Mouse (Mus musculus) cerebellum, adult 9-10 months (tissue): ENCODE measurements around the gene Wipf1.
"Not testable (repeated sequence)": the region's sequence is repeated elsewhere in the genome, so short reads cannot be mapped to it uniquely, and the experiment has no call there.

Source experiments
- DNase-seq: peaks from one replicate; pipeline ENCODE4 v3.0.0; 2022

The Wipf1 gene

DNA sequence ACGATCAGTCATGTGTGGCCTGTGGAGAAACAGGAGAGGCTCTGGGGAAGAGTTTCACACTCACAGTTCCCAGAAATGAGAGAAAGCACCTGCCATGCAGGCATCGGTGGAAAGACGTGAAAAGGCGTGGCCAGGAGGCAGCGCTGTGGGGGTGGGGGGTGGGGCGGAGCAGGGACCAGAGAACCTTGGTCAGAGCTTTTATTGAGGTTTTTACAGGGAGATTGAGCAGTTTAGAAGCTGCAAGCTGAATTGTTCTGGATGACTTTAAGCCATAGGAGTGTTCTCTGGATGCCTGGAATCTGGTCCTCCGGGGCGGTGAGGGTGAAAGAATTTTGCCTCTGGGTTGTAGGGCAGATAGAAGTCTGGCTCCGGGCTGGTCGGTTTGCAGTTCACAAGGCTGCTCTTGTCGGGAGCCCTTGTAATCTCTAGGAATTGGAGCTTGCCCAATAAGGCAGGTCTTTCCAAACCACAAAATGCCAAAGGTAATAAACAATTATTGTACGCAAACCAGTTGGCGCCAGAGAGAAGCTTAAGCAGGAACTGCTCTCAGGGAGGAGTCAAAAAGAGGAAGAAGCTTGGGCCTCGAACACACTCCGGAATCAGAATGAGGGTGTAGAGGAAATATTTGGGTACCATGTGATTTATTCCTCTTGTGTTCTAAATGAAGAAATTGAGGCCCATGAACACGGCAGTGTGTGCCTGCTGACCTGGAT is 11.1 kb upstream of the Wipf1 start:
- DNase-seq: no peak

DNA sequence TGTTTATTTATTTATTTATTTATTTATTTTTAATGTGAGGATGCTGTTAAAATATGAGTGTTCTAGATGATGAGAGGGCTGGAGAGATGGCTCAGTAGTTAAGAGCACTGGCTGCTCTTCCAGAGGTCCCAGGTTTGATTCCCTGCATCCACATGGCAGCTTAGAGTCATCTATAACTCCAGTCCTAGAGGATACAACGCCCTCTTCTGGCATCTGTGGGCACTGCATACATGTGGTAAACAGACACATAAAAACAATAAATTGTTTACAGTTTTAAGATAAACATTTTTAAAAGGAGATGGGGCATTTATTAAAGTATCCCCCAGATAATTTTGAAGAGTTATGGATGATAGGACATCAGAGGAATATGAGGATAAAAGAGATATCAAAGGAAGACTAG is 10.2 kb upstream of the Wipf1 start:
- DNase-seq: no peak

DNA sequence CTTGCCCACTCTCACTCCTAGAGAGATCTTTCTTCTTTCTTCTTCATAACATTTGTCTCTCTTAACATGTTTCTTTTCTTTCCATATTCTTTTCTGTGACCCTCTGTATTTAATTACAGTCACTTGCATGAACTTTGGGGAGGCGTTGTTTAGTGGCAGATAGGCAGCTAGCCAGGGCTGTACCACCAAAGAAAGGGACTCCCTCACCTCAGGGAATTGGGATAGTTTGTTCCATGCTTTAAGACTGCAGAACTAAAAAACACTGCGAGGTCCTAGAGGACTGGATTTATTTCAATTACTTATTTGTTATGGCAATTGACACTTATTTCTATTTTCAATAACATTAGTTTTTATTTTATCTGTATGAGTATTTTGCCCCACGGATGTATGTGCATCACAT is 9.6 kb upstream of the Wipf1 start:
- DNase-seq: no peak

DNA sequence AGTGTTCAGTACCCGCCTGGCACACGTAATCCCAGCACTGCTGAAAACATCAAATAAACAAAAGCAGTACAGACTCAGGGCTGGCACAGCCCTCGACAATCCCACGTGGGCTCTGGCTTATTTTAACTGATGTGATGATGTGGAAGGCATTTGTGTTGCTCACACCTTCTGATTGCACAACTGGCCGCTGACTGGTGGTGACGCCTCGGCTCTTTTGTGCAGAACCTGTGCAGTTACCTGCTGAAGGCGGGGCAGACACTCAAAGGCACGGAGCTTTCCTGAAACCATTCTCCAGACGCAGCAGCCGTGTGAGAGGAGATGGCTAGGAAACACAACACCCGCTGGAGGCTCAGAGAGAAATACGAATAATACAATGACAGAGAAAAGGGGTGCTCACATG is 9.1 kb upstream of the Wipf1 start:
- no peak for DNase-seq

DNA sequence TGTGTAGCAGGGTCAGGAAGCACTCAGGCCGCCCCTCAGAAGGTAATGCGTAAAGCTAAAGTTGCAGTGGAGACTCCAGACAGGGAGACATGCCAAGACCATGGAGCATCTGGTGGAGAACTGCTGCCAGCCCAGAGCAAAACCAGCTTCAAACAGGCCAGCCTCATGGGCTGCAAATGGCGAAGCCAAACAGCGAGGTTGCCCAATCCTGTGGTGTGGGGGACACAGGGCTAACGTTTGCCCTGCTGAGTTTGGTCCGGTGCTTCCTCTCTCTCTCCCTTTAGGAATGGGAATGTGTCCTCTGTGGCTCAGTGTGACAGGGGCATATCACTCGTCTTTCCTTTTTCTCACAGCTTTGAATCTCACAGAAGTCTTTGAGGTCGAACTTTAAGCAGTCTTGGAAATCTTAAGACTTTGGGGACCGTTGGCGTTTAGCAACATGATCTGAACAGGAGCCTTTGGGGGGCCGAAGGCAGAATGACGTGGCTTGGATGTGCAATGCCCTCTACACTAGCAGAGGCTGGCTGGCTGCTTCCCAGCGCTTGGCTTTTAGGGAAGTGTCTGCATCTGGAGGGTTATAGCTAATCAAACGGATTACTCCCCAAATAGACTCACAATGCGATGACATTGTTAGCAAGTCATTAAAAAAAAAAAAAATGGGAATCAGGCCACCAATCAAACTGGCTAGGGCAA is 6.7 kb upstream of the Wipf1 start:
- DNase-seq: no peak

DNA sequence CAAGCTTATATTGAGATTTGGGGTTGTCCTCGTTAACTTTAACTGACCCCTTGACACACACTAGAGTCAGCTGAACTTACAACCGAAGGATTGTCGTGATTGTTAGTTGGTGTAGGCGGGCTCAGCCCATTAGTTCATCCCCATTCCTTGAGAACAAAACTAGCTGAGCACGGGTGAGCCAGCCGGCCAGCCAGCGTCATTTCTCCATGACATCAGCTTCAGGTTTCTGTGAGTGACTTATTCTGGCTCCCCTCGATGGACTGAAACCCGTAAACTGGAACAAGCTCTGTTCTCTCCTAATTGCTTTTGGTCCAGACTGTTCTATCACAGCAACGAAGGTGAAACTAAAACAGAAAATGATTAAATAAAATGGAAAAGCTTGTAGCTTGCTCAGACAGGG is 5.2 kb upstream of the Wipf1 start:
- DNase-seq: no peak

DNA sequence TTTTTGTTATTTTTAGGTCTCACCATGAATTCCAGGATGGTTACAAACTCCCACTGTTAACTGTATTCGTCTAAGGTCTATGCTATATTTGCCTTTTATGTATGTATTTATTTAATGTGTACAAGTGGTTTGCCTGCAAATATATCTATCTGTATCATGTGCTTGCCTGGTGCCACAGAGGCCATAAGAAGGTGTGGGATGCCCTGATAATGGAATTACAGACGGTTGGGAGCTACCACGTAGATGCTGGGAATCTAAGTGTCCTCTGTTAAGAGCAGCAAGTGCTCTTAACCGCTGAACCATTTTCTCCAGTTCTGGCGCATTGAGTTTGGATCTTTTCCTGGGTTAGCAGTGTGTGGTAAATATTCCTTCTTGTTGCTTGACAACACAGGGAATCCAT is 953 bp upstream of the Wipf1 start:
- no peak for DNase-seq

DNA sequence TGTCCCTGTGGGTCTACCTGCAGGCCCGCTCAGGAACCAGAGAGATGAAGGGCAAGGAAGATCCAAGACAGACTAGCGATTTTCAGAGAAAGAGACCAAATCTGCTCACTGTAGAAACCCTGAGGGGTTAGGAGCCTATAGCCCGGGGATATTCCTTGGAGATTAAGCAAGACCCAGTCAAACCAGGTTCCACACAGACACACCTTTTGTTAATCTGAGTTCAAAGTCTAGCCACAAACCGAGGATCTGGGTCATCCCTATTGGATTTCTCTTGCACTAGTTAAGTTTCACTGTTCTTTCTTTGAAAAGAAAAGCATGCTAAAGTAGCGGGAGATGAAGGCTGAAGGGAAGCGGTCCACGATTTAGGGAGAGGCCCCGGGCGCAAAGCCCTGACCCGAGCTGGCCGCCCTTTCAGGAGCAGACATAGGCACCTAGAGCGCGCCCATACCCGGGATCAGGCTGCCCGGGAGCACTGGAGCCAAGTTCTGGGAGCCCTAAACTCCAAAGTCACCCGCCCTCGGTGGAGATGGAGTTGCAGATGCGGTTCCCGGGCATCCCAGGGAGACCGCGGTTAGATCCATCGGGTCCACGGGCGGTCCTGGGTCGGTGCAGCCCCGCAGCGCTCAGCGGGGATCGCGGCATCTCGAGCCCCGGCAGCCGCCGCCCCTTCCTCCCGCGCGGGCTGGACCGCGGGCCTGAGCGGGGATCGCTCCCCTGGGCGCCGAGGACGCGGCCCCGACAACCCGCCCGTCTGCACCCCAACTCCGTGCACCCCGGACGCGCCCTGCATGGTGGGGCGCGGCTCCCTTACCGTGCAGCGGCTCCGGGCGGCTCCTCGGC is 798 bp downstream of the Wipf1 start:
- no peak for DNase-seq

DNA sequence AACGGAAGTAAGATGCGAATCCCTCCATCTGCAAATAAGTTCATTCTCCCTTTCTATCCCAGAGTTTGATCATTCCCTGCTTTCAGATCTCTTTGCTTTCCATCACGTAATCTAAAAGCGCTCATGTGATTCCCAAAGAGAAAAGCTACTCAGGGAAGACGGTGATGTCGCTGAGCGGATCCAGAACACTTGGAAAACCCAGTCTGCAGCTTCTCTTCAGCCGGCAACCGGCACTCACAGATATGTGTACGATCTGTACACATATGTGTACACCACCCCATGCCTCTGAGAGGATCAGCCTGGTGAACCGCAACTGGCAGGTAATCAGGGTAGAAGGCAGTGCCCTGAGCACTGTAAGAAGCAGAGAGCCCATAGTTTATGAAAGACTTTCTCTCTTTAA is 1.6 kb downstream of the Wipf1 start:
- DNase-seq: no peak

DNA sequence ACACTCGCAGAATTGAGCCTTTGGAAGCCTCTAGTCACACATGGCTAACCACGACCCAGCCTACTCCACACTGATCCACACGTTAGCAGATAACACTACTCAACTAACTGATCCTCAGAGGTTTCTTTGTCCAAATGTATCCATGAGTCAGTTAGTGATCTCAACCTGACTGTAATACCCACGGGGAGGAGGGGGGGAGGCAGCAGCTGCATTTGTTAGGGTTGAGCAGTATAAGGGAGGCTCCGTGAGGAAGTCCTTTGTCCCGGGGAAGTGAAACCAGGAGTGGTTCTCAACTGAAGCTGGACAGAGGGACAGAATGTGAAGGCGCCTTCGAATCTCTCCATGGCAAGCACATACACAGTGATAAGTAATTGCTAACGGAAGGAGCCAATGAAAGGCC is 2.8 kb downstream of the Wipf1 start:
- DNase-seq: no peak

DNA sequence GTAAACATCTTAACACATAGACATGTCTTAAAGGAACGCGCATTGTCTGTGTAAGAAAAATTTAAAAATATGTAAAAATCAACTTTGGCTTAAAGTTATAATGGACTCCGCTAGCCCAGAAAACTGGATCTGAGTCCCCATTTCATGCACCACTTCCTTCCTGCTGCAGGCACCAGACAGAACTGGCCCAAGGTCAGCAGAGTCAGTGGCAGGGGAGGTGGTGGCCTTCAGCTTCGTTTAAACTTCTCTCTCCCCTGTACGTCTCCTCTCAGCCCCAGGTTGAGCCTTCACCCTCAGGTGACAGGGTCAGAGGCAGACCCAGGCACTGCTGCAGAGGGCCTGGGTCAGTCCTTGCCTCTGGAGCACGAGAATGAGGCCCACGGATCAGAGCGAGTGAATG is 6.6 kb downstream of the Wipf1 start:
- DNase-seq: no peak

DNA sequence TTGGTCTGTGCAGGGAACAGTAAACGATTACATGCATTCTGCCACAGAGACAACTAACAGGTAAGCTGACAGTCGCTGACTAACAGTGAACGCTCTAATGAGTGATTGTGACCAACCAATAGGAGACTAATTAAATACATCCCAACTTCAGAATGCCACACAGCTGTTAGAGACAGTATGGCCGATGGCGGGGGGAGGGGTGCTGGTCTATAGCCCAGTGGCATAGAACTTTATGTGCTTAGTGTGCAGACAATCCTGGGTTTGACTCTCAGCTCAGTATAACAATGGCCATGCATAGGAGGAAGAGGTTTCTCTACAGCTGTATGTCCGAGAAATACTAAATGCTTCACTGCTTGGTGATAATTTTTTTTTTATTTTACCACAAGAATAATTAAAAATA is 7.2 kb downstream of the Wipf1 start:
- no peak for DNase-seq

DNA sequence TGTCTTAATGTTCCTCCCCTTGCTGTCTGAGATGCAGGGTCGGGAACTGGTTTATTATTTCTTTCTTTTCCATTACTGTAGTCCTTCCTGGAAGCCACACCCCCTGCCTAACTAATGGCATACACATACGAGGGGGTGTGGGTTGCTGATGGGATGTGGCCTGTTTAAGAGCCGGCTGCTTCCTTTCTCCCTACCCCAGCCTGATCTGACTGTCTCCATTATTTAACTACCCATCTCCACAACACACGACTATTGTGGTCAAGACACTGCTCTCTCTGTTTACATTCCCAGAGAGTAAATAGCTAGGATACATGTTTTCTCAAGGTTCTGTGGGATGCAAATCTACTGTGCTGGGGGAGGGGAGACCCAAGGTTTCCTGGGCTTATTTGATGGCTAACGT is 7.8 kb downstream of the Wipf1 start:
- no peak for DNase-seq

DNA sequence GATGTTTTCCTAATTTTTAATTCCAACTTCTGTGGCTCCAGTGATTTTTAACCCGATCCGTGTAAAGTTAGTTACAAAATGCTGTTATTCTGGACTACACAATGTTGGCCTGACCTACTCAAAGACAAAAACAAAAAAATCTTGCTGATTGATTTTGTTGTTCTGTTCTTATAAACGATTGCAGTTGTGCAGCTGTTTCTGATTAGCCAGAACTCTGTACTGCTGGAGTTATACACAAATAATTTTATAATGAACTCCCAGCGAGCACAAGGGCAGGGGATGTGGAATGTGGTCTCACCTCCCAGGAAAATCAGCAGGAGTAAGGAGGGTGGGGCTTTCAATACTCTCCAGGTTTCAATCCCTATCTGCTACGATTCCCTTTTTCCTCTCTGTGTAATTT is 10.6 kb downstream of the Wipf1 start:
- DNase-seq: no peak

DNA sequence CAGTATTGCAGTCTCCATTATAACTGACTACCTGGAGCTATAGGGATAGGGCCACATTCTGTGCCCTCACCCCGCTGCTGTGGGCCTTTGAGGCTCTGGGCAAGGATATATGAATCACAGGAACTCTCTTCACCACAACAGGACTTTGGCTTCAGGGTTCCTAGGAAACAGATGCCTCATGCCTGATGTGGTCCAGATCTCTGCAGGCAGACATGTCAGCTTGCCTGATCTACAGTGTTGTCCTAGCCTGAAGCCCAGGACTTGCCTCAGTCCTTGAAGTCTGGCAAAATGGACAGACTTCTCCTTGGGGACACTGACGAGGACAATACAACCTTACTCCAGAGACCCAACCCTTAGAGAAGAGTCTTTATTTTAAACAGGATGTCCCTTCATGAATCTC is 11.2 kb downstream of the Wipf1 start:
- DNase-seq: no peak

DNA sequence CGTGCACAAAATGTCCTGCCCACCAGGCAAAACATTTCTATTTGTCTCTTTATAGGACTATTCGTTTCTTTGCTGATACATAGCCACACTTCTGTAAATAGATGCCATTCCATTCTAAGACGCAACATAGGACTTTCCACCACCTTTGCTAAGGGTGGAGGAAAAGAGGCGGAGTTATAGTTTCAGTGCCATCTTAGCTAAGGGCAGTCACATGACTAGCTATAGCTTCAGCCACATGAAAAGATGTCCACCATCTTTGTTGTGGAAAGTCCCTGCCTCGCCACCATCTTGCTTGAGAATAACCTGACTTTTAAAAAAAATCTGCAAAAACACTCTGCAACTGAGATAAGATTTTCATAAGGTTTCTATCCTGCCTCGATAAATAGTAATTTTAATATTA is 15.4 kb downstream of the Wipf1 start:
- DNase-seq: no peak

DNA sequence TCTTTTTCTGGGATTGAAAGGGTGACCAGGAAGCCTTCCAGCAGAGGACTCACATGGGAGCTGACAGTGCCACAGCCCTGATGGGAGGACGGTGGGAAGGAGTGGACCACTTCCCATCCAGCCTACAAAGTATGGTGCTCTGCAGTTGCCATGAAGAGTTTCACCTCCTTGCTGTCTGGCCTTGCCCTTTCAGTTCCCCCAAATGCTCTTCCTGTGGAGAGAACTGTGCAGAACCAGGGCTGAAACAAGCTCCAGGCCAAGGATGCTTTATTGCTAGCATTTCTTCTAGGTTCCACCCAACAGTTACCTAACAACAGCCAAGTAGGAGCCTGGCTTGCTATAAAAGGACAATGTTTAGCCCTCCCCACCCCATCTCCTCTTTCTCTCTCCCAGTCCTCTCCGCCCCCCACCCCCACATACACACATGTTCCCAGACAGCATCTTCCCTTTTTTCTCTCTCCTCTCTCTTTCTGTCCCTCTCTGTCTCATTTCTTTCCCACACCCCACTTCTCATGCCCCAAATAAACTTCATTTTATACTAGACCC is 16.3 kb downstream of the Wipf1 start:
- no peak for DNase-seq

DNA sequence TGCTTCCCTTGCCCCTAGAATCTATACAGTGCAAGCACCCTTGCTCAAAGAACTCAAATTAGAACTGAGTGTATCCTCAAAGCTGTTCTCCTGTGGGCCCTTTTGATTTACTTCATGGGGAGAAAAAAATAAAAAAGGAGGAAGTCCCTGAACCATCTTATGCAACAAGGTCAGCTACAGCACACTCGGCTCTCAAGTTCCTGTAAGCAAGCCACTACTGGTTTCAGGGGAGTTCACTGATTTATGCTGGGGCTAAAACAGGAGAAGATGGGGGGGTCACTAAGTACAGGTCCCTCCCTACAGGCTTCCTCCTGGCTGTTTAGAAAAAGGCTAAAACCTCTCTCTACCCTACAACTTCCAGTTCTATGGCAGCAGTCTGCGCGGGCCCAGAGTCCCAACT is 17.5 kb downstream of the Wipf1 start:
- no peak for DNase-seq

DNA sequence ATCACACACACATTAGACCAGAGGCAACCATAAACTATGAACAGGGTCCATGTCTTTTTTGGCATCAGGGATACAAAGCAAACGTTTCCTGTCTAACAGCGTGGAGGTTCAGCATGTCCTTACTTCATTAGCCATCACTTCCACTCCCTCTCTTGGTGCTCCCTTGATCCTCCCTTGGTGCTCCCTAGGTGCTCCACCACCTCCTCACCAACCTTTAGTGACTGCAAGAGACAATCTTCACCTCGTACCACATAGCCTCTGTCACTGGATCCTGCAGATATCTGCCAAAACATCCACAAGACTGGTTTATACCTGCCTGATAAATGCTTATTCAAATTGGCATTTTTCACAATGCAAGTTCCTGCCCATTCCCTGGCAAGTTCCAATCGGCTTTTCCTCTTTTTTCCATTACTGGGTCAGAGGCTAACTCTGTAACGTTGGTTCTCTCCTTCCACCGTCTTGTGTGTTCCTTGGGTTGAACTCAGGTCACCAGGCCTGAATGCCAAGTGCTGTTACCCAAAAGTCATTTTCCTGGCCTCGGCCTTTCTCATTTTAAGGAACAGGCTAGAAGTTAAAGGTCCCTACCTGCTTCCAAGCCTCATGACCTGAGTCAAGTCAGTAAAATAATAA is 18.7 kb downstream of the Wipf1 start:
- no peak for DNase-seq

DNA sequence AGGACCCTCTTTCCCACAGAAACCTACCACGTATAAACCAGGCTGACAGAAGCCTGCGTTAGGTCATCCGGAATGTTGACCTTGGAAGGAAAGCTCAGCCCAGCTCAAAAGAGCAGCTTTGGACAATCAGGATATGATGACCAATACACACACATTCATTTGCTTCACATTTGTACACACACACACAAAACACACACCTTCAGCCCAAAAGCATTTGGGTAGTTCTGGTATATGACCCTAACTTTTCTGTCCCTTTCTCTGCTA is 19.6 kb downstream of the Wipf1 start:
- DNase-seq: no peak

DNA sequence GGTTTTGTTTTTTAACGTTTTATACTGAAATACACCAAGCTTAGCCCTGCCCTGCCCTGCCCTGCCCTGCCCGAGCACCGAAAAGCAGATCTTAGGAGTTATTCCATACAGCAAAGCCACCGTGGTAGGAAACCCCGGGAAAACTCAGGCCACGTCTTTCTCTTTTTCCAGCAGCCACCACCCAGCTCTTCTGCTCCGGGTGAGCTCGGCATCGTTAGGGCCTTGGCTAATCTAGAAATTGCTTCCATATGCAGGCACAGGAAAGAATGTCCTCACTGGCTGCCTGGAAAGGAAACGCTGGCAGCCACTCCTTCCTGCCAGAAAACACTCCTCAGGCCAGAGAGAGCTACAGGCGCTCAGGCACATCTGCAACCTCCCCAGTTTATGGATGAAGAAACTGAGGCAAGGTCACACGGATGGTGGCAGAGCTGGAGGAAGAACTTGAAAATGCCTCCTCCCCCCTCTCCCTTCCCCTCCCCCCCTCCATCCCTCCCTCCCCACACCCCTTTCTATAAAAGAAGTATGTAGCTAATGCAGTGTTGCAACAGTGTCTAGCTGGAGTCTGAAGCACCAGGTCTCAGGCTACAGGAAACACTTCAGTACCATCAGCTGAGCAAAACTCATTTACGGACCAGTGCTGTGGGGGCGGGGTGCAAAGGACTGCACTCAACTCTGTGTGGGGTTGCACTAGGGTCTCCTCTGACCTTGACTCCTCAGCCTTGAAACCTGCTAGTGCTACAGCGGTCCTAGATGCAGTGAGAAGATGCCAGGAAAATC is 20.1 kb downstream of the Wipf1 start:
- DNase-seq: no peak

DNA sequence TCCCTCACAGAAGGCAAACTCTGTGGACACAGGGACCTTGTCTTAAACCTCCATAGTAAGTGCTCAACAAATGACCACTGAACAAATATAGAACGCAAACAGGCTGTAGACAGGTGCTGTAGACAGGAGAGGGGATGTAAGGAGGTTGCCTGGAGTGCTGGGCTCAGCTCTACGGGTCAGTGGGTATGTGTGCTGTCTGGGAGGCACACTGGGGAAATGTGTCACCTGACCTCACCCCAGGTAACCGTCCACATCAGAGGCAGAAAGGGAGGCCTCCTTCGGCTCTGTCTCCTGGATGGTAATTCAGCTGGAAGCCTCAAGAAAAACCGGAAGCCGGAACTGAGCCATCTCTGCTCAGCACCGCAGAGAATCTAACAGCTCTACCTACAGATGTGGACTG is 21.6 kb downstream of the Wipf1 start:
- no peak for DNase-seq

DNA sequence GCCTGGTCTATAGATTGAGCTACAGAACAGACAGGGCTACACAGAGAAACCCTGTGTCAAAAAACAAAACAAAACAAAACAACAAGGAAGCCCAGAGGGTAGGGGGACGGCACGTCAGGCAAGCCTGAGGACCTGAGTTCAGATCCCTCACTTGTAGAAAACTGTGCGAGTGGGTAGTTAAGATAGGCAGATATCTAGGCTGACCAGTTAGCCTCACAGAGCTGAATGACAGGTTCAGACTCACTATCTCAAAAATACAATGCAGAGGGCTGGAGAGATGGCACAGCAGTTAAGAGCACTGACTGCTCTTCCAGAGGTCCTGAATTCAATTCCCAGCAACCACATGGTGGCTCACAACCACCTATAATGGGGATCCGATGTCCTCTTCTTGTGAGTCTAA is 23.2 kb downstream of the Wipf1 start:
- DNase-seq: not testable (repeated sequence)
